Mouse (Mus musculus) bone marrow, adult 2 months (tissue): Measurements from ENCODE around the gene Oit1. TPM values are rescaled to one million over a fixed set of nuclear protein-coding genes. Genes with fewer than 3 reads are reported as not detected.

Experiments
- H3K27ac ChIP-seq: fragments of 200-500 bp; 2 replicates; pipeline ENCODE4 v1.5.1; 2012; ENCODE audit warnings: low read depth, mild to moderate bottlenecking, control low read depth, inconsistent platforms, low read length; ENCODE audit not compliant: control insufficient read depth, poor library complexity, insufficient read depth
- H3K4me1 ChIP-seq: fragments of 200-500 bp; 2 replicates; pipeline ENCODE4 v1.6.1; 2011; ENCODE audit warnings: low read length; ENCODE audit not compliant: control insufficient read depth, insufficient read depth
- H3K4me3 ChIP-seq: fragments of 200-500 bp; replicated peaks from 2 replicates; pipeline ENCODE3; 2011; ENCODE audit warnings: mild to moderate bottlenecking, low read depth, low read length, control low read depth; ENCODE audit not compliant: control insufficient read depth
- CTCF ChIP-seq: fragments of 200-500 bp; IDR thresholded peaks from 2 replicates; pipeline ENCODE4 v1.5.1; 2011; ENCODE audit warnings: low read length, control low read depth; ENCODE audit not compliant: control insufficient read depth, insufficient read depth
- POLR2A ChIP-seq: fragments of 200-500 bp; IDR thresholded peaks from 2 replicates; pipeline ENCODE4 v1.6.1; 2011; ENCODE audit warnings: low read depth, mild to moderate bottlenecking, control low read depth, low read length, borderline replicate concordance; ENCODE audit not compliant: control insufficient read depth
- WGBS: fragments of 180-500 bp; shearing (Covaris S2); methylation state at CpG from one replicate; pipeline ENCODE4 v1.1.7; 2018; 5-methylcytosine and 5-hydroxymethylcytosine counted together
- polyA plus RNA-seq: library from polyadenylated mRNA; stranded (reverse); fragments of >200 nt; gene quantifications from 2 replicates; pipeline ENCODE4 v1.2.4, GENCODE M21; 2011; ENCODE audit warnings: low replicate concordance; ENCODE audit not compliant: missing spikeins, insufficient read depth, insufficient read length

Oit1 gene
- polyA plus RNA-seq, 1 experiment: not detected

DNA sequence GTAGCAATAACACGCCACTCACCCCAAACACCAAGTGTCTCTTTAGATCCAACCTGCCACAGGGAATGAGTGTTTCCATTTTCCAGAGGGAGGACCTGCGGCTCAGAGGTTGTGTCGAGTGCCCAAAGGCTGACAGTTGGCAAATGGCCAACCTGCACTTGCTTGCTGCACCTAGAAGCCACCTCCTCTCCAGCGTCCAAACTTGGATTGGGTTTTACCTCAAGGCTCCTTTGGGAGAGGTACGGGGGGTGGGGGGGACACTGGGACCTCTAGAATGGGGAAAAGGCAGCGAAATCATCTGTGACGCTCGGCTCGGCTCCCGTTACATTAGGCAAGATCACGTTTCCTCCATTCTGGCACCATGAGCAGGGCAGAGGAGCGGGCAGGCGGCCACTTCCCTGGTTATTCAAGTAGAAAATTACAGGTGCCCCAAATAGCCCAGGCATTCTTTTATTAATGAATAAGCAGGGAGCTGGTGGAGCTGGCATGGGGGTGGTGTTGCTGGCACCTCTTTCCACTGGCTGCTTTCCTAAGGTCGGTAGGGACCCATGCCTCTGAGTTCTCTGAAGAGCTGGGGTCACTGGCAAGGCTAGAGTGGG, 47.1 kb downstream of the Oit1 start:
- no peaks in the 10 kb centered on the region for H3K4me1 ChIP-seq
- WGBS: 77% methylated on average over 14 of the region's 14 CpGs
- TF ChIP-seq POLR2A: no peak
- TF ChIP-seq CTCF: no peak
- no peak overlapping the region for H3K4me3 ChIP-seq
- no peak overlapping the region for H3K27ac ChIP-seq

DNA sequence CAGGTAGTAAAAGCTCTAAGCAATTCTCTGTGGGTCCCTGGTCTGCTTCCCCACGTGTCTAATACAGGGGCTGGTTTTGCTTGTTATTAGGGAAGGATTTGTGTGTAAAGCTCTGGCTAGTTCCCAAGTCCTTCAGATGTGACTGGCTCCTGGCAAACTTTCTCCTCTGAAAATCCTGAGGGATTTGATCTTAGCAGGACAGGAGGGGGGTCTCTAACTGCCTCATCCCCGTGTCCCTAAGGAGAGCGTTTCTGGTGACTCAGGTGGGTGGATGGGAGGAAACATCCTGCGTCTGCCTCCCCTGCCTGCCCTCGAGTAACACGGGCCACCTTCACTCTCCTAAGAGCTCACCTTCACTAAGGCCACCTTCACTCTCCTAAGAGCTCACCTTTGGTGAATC, 48.2 kb downstream of the Oit1 start:
- TF ChIP-seq CTCF (no peak), POLR2A (no peak)
- WGBS: 73% methylated on average over 6 of the region's 6 CpGs
- H3K27ac ChIP-seq: no peak overlapping the region

DNA sequence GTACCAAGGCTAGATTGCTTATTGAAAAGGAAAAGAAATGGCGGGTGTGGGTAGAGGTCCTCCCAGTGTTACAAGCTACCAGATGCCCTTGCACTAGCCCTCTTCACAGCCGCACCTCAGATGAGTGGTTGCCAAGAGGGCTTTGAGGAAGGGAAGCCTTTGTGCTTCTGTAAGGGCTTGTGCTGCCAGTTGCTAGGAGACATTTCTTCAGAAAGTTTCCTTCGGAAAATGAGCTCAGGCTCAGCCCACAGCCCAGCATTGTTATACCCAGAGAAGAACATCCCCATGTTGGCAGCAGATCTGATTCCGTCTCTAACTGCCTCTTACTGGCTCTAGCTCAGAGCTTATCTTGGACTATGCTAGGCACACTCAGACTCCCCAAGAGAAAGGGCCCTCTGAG, 49.0 kb downstream of the Oit1 start:
- no peaks in the 10 kb centered on the region for H3K4me1 ChIP-seq
- TF ChIP-seq CTCF (no peak), POLR2A (no peak)

More for the DNA sequence above, 48.2 kb downstream of the Oit1 start:
- Histone ChIP-seq H3K4me1 (no peaks in the 10 kb centered on the region), H3K4me3 (no peak overlapping the region)

DNA sequence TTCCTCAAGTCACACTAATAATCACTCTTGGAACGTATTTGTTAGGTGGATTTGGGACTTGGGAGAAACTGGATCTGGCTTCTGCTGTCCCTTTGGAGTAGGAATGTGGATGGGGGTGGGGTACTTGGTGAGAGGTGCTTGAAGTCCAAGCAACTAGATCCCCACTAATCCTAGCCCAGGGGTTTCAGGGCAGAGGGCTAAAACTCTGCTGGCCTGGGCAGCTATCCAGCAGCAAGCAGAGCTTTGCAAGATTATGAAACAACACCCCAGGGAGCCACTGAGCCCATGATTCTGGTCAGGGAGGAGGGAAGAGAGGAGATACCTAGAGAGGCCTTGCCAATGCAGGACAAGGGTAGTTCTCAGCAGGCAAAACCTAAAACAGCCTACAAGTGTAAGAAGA, 51.2 kb downstream of the Oit1 start:
- TF ChIP-seq POLR2A (no peak), CTCF (no peak)
- WGBS: 62% methylated on average over 1 of the region's 1 CpGs
- H3K4me3 ChIP-seq: no peak overlapping the region
- no peak overlapping the region for H3K27ac ChIP-seq
- no peaks in the 10 kb centered on the region for H3K4me1 ChIP-seq

More for the DNA sequence above, 49.0 kb downstream of the Oit1 start:
- Histone ChIP-seq H3K4me3 (no peak overlapping the region), H3K27ac (no peak overlapping the region)
- WGBS: 78% methylated on average over 4 of the region's 4 CpGs

DNA sequence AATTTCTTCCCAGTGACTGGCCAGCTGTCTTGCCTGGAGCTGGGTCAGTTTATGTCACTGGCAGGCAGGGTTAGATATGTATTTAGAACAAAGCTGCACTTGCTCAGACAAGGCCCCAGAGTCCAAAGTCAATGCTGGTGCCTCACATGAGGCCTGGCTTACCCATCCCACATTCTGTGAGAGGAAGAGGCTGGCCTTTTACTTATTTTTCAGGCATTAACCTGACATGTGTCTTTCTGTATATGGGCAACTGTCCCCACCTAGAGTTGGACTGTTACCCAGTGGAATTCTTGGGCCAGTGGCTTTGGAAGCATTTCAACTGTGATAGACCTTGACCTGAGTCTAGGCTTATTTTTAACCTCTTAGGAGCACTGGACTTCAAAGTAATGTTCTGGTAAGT, 51.6 kb downstream of the Oit1 start:
- no peak for TF ChIP-seq CTCF
- no peak for TF ChIP-seq POLR2A
- Histone ChIP-seq H3K4me1 (no peaks in the 10 kb centered on the region), H3K27ac (no peak overlapping the region), H3K4me3 (no peak overlapping the region)

DNA sequence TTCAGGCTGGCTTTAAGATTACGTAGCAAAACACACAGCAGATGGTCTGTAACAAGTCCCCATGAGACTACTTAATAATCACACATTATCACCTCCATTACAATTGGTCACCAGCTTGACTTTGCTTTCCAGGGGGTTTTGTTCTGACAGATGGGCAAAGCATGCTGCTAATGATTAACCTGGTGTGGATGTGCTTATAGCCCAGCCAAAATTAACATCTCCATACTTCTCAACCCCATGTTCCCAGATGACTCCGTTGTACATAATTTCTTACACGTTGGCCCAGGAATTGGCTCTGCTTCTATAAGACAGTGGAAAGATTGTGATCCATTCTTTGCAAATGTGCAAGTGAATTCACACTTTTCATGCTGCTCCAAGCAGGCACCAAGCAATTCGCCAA, 52.8 kb downstream of the Oit1 start:
- Histone ChIP-seq H3K4me1 (no peaks in the 10 kb centered on the region), H3K27ac (no peak overlapping the region), H3K4me3 (no peak overlapping the region)
- WGBS: 77% methylated on average over 4 of the region's 4 CpGs
- TF ChIP-seq POLR2A (no peak), CTCF (no peak)

DNA sequence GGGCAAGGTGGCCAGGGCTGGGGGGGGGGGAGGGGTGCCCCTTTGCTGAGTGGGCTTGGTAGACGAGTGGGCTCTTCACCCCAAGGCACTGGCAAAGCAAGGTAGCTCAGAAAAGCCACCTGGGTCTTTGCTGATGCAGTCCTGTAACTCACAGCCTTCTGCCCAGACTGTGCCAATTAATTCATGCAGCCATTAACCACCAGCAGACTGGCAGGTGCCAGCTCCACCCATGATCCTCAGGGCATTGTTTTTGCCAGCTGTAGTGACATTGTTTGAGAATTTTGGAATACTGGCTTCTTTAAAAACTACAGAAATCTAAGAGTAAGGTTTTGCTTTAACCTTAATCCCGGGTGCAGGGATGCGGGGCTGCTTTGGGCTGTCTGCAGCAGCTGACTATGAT, 58.0 kb downstream of the Oit1 start:
- TF ChIP-seq CTCF: no peak
- no peak for TF ChIP-seq POLR2A
- H3K4me1 ChIP-seq: no peaks in the 10 kb centered on the region
- H3K4me3 ChIP-seq: no peak overlapping the region
- 69% methylated on average over 3 of the region's 3 CpGs for WGBS
- H3K27ac ChIP-seq: no peak overlapping the region

DNA sequence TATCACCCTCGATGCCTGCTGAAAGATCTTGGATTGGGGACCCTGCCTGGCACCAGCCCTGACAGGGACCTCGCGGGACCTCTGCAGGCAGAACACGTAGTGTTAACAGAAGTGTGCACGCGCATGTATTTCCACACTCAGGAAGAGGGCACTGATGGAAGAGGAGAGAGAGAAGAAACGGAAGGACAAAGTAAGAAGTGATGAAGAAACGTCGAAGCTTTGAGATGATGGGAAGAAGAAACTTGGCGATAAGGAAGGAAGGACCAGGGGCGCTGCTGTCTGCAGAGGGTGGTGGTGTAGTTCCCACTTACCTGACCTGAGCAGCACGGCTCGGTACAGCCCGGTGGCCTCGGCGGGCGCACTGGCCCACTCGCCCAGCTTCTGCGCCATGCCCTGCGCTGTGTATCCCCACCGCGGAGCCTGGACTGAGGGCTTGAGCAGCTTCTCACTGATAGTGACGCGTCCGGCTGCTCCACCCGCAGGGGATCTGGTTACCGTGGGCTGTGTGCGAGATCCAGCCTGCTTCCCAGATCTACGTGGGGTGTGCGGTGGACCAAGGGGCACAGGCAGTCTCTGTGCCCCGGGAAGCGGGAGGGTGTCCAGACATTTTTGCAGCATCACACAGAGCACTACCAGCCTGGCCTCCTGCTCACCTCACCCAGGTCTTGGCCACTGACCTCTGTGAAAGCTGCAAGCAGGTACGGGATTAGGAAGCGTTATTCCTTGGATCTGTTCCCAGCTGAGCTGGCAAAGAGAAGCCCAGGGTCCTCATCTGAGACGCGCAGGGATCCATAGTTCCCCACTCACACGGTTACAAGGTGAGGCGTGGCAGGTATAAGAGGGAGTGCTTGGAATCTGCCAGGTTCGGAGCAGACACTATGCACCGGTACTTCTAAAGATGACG, 61.1 kb downstream of the Oit1 start, which contains the start of gene Fam107a:
TSS of gene Fam107a (minus strand) at position 830 of the 904 bp plus-strand sequence.
- WGBS: 19% methylated on average over 41 of the region's 41 CpGs
- no peaks in the 10 kb centered on the region for H3K4me1 ChIP-seq
- H3K4me3 ChIP-seq: no peak within 1 kb of the TSS
- no peak within 1 kb of the TSS for H3K27ac ChIP-seq
- no peak for TF ChIP-seq POLR2A
- TF ChIP-seq CTCF: no peak
